Mouse (Mus musculus) MEL (cell line): ENCODE results near the gene Tfap2c. TPM values are rescaled to one million over a fixed set of nuclear protein-coding genes. Genes with fewer than 3 reads are reported as not detected.

Experiments used
- DNase-seq: peaks from one replicate; pipeline ENCODE4 v3.0.0; 2011; ENCODE audit warnings: low read depth, low spot score
- H3K27ac ChIP-seq: 2 replicates; pipeline ENCODE4 v1.5.1; 2012; ENCODE audit warnings: low read depth, mild to moderate bottlenecking, control low read depth, low read length, moderate library complexity; ENCODE audit not compliant: control insufficient read depth
- H3K27me3 ChIP-seq, 2 experiments: fragments of 150-350 bp in 1 of 2; sonication (generic) in 1 of 2; 2 replicates each; pipeline ENCODE4 v1.6.1; 2012; ENCODE audit warnings: low read length in 2 of 2, mild to moderate bottlenecking in 2 of 2, improper control_type of control experiment in 1 of 2, moderate library complexity in 1 of 2; ENCODE audit not compliant: insufficient read depth in 2 of 2, control insufficient read depth in 1 of 2
- H3K36me3 ChIP-seq, 2 experiments: 2 replicates each; pipeline ENCODE4 v1.6.1; 2012 to 2014; ENCODE audit warnings: low read length in 2 of 2, improper control_type of control experiment in 1 of 2, inconsistent platforms in 1 of 2, mild to moderate bottlenecking in 1 of 2; ENCODE audit not compliant: insufficient read depth in 2 of 2, control insufficient read depth in 1 of 2
- H3K4me1 ChIP-seq, 2 experiments: fragments of 150-350 bp in 1 of 2; sonication (generic) in 1 of 2; 2 replicates each; pipeline ENCODE4 v1.6.1; 2012; ENCODE audit warnings: low read length in 2 of 2, improper control_type of control experiment in 1 of 2, mild to moderate bottlenecking in 1 of 2; ENCODE audit not compliant: insufficient read depth in 2 of 2, control insufficient read depth in 1 of 2
- H3K4me3 ChIP-seq, 2 experiments: fragments of 150-350 bp in 1 of 2; sonication (generic) in 1 of 2; 2 replicates each; pipeline ENCODE4 v1.5.1; 2012; ENCODE audit warnings: low read depth in 2 of 2, low read length in 2 of 2, mild to moderate bottlenecking in 2 of 2, moderate library complexity in 2 of 2, control low read depth in 1 of 2, improper control_type of control experiment in 1 of 2; ENCODE audit not compliant: control insufficient read depth in 1 of 2, insufficient read depth in 1 of 2
- H3K79me2 ChIP-seq: 2 replicates; pipeline ENCODE4 v1.6.1; 2012; ENCODE audit warnings: mild to moderate bottlenecking, low read length, moderate library complexity; ENCODE audit not compliant: control insufficient read depth, poor library complexity, insufficient read depth
- H3K9ac ChIP-seq: 2 replicates; pipeline ENCODE4 v1.6.1; 2012; ENCODE audit warnings: low read depth, mild to moderate bottlenecking, control low read depth, low read length, moderate library complexity; ENCODE audit not compliant: control insufficient read depth, poor library complexity, severe bottlenecking
- H3K9me3 ChIP-seq: fragments of 150-350 bp; sonication (generic); replicated peaks from 2 replicates; pipeline ENCODE4 v1.6.1; 2012; ENCODE audit warnings: mild to moderate bottlenecking, low read length, improper control_type of control experiment, moderate library complexity; ENCODE audit not compliant: insufficient read depth
- CHD1 ChIP-seq: IDR thresholded peaks from 2 replicates; pipeline ENCODE4 v1.6.1; 2012; ENCODE audit warnings: low read depth, mild to moderate bottlenecking, inconsistent platforms, low read length, improper control_type of control experiment
- CHD2 ChIP-seq: IDR thresholded peaks from 2 replicates; pipeline ENCODE4 v1.6.1; 2011; ENCODE audit warnings: low read length, improper control_type of control experiment
- ELF1 ChIP-seq: IDR thresholded peaks from 2 replicates; pipeline ENCODE4 v1.6.1; 2014; ENCODE audit warnings: low read depth, mild to moderate bottlenecking, inconsistent platforms, low read length, improper control_type of control experiment, moderate library complexity
- ETS1 ChIP-seq: IDR thresholded peaks from 2 replicates; pipeline ENCODE4 v1.6.1; 2012; ENCODE audit warnings: low read depth, mild to moderate bottlenecking, inconsistent platforms, low read length, improper control_type of control experiment, moderate library complexity
- GABPA ChIP-seq: IDR thresholded peaks from 2 replicates; pipeline ENCODE4 v1.6.1; 2012; ENCODE audit warnings: low read depth, mild to moderate bottlenecking, inconsistent platforms, low read length, improper control_type of control experiment, moderate library complexity
- GATA1 ChIP-seq: IDR thresholded peaks from 2 replicates; pipeline ENCODE4 v1.6.1; 2011; ENCODE audit warnings: low read depth, low read length, improper control_type of control experiment
- HCFC1 ChIP-seq: IDR thresholded peaks from 2 replicates; pipeline ENCODE4 v1.6.1; 2012; ENCODE audit warnings: low read depth, mild to moderate bottlenecking, inconsistent platforms, low read length, improper control_type of control experiment, moderate library complexity
- KAT2A ChIP-seq: conservative IDR thresholded peaks from 2 replicates; pipeline ENCODE4 v1.6.1; 2012; ENCODE audit warnings: low read depth, low read length, improper control_type of control experiment, inconsistent platforms
- MAZ ChIP-seq: IDR thresholded peaks from 2 replicates; pipeline ENCODE4 v1.6.1; 2012; ENCODE audit warnings: low read depth, mild to moderate bottlenecking, inconsistent platforms, low read length, improper control_type of control experiment
- MYB ChIP-seq: IDR thresholded peaks from 2 replicates; pipeline ENCODE4 v1.6.1; 2011; ENCODE audit warnings: mild to moderate bottlenecking, low read depth, low read length, improper control_type of control experiment
- MYC ChIP-seq: IDR thresholded peaks from 2 replicates; pipeline ENCODE4 v1.6.1; 2011; ENCODE audit warnings: low read depth, mild to moderate bottlenecking, low read length, improper control_type of control experiment, moderate library complexity
- NELFE ChIP-seq: IDR thresholded peaks from 2 replicates; pipeline ENCODE4 v1.6.1; 2011; ENCODE audit warnings: low read depth, low read length, improper control_type of control experiment
- POLR2A ChIP-seq, 2 experiments: IDR thresholded peaks; 2 replicates each; pipeline ENCODE4 v1.6.1; 2011 to 2012; ENCODE audit warnings: low read length in 2 of 2, mild to moderate bottlenecking in 2 of 2, control low read depth in 1 of 2, improper control_type of control experiment in 1 of 2, low read depth in 1 of 2, moderate library complexity in 1 of 2; ENCODE audit not compliant: control insufficient read depth in 1 of 2, insufficient read depth in 1 of 2, poor library complexity in 1 of 2
- POLR2AphosphoS2 ChIP-seq: IDR thresholded peaks from 2 replicates; pipeline ENCODE4 v1.6.1; 2011; ENCODE audit warnings: low read length, improper control_type of control experiment
- RAD21 ChIP-seq: IDR thresholded peaks from 2 replicates; pipeline ENCODE4 v1.6.1; 2011; ENCODE audit warnings: mild to moderate bottlenecking, low read depth, low read length, improper control_type of control experiment
- RCOR1 ChIP-seq: IDR thresholded peaks from 2 replicates; pipeline ENCODE4 v1.6.1; 2012; ENCODE audit warnings: low read depth, mild to moderate bottlenecking, inconsistent platforms, low read length, improper control_type of control experiment
- SIN3A ChIP-seq: IDR thresholded peaks from 2 replicates; pipeline ENCODE4 v1.6.1; 2012; ENCODE audit warnings: low read length, improper control_type of control experiment, inconsistent platforms
- SMC3 ChIP-seq: IDR thresholded peaks from 2 replicates; pipeline ENCODE4 v1.6.1; 2011; ENCODE audit warnings: low read depth, low read length, improper control_type of control experiment
- TBP ChIP-seq: IDR thresholded peaks from 2 replicates; pipeline ENCODE4 v1.8.0; 2011; ENCODE audit warnings: low read depth, low read length, improper control_type of control experiment
- ZNF384 ChIP-seq: IDR thresholded peaks from 2 replicates; pipeline ENCODE4 v1.6.1; 2012; ENCODE audit warnings: low read depth, mild to moderate bottlenecking, inconsistent platforms, low read length, improper control_type of control experiment
- polyA plus RNA-seq, 2 experiments: library from polyadenylated mRNA; stranded (reverse) in 1 of 2; unstranded in 1 of 2; fragments of >175 nt in 1 of 2; fragments of >200 nt in 1 of 2; gene quantifications; 2 replicates each; pipeline versions ENCODE4 v1.2.1 to v1.2.4; 2012; ENCODE audit warnings: low replicate concordance in 2 of 2, low read depth in 1 of 2; ENCODE audit not compliant: insufficient read length in 2 of 2, insufficient read depth in 1 of 2, missing spikeins in 1 of 2
- total RNA-seq: library from RNA; depleted of rRNA; stranded (reverse); fragments of 300-350 nt; gene quantifications from 2 replicates; pipeline ENCODE4 v1.2.3, GENCODE M21; 2012

Gene Tfap2c
- total and polyA plus RNA-seq, 3 experiments: not detected

GRCm38 (mm10) chr2:172558674-172559468, 9.5 kb downstream of the Tfap2c start:
- Histone ChIP-seq H3K9ac (no peak overlapping the region), H3K4me1 (no peaks in the 10 kb centered on the region), H3K27me3 (no peaks in the 10 kb centered on the region), H3K27ac (no peak overlapping the region), H3K4me3 (no peak overlapping the region), H3K79me2 (no peaks in the 10 kb centered on the region), H3K9me3 (no peaks in the 10 kb centered on the region), H3K36me3 (no peaks in the 10 kb centered on the region)
- DNase-seq: no peak
- TF ChIP-seq GABPA (no peak), GATA1 (no peak), SIN3A (no peak), POLR2A (IDR thresholded peaks at IDR 0.05; ENCODE audit: control insufficient read depth in 1 of 2, insufficient read depth in 1 of 2, low read depth in 1 of 2, low read length in 2 of 2, poor library complexity in 1 of 2) (no peak), HCFC1 (no peak), ZNF384 (no peak), MAZ (no peak), SMC3 (no peak), NELFE (no peak), ELF1 (no peak), KAT2A (no peak), MYB (no peak), TBP (no peak), RCOR1 (no peak), ETS1 (no peak), POLR2AphosphoS2 (no peak), CHD1 (no peak)

GRCm38 (mm10) chr2:172561016-172561415, 11.6 kb downstream of the Tfap2c start:
- Histone ChIP-seq H3K4me1 (no peaks in the 10 kb centered on the region), H3K36me3 (no peaks in the 10 kb centered on the region), H3K27me3 (no peaks in the 10 kb centered on the region), H3K9ac (no peak overlapping the region), H3K9me3 (no peaks in the 10 kb centered on the region), H3K79me2 (no peaks in the 10 kb centered on the region), H3K27ac (no peak overlapping the region), H3K4me3 (no peak overlapping the region)
- TF ChIP-seq MYC (no peak), CHD2 (no peak), NELFE (no peak), POLR2A (IDR thresholded peaks at IDR 0.05; ENCODE audit: control insufficient read depth in 1 of 2, insufficient read depth in 1 of 2, low read depth in 1 of 2, low read length in 2 of 2, poor library complexity in 1 of 2) (no peak), RAD21 (no peak)
- no peak for DNase-seq
